Comparison of ENCODE assay signal across 20 mouse cellular contexts in genomic region chr12:69213186-69213777, GRCm38 (mm10). TPM values are rescaled to one million over a fixed set of nuclear protein-coding genes. Genes with fewer than 3 reads are reported as not detected.
A peak's percentile ranks its signal among the peaks of the same experiment; 100 is the strongest.
DNase-seq lines count a peak whose midpoint lies in the region; ATAC-seq and TF ChIP-seq lines count a peak whose summit lies in the region.
"Had no signal": no experiment of that assay in that cellular context is flagged by ENCODE, and none has a peak within 500 bp of the region (broad histone marks: within the 10 kb centered on the region; RNA-seq: fewer than 3 reads in every experiment).

No protein-coding gene starts in this region.

- 0 out of 2 replicates have a peak, but pooled peaks have one; percentile 1 for TF ChIP-seq CTCF in liver, postnatal 0 days (IDR thresholded peaks at IDR 0.05; ENCODE audit: low read depth)
- peak in 1 of 3 experiments; percentile 30; a peak in 2 of 6 replicates for TF ChIP-seq CTCF in MEL (IDR thresholded peaks at IDR 0.05 in 2 of 3, conservative IDR thresholded peaks at IDR 0.05 in 1 of 3; ENCODE audit: control insufficient read depth in 1 of 3, insufficient read depth in 1 of 3, low read depth in 2 of 3, low read length in 3 of 3, poor library complexity in 1 of 3, severe bottlenecking in 1 of 3)

- H3K9ac ChIP-seq in liver, postnatal 0 days (replicated peaks) = no peak overlapping the region
- H3K9ac ChIP-seq in liver, embryonic 12.5 days = no peak overlapping the region
- H3K9ac ChIP-seq in MEL (ENCODE audit: control insufficient read depth, low read depth, low read length, poor library complexity, severe bottlenecking) = no peak overlapping the region
- H3K9ac ChIP-seq: embryonic facial prominence, embryonic 12.5 days; forebrain, embryonic 15.5 days; heart, embryonic 12.5 days; hindbrain, embryonic 15.5 days had no signal

- H3K36me3 ChIP-seq in heart, embryonic 10.5 days = peaks cover 88% of the 10 kb centered on the region
- H3K36me3 ChIP-seq in liver, postnatal 0 days (replicated peaks; ENCODE audit: insufficient read depth, low read length) = peaks cover 41% of the 10 kb centered on the region
- peaks cover 98% of the 10 kb centered on the region for H3K36me3 ChIP-seq in liver, embryonic 12.5 days
- H3K36me3 ChIP-seq in MEL (ENCODE audit: control insufficient read depth in 1 of 2, insufficient read depth in 2 of 2, low read length in 2 of 2) = no peaks in the 10 kb centered on the region; a peak in 2 of 4 replicates
- H3K36me3 ChIP-seq: forebrain, embryonic 15.5 days; hindbrain, embryonic 15.5 days had no signal

- DNase-seq in heart, embryonic 10.5 days (ENCODE audit: low spot score) = peak; percentile 66
- no peak for DNase-seq in heart, adult 18-20 months
- DNase-seq in liver, postnatal 0 days = no peak
- no peak for DNase-seq in MEL (ENCODE audit: low read depth, low spot score)
- DNase-seq: adrenal gland, postnatal 10 days; B cell, adult 2 months; cerebellum, adult 11 months; cerebellum, adult 8-10 months; cerebellum, postnatal 14 days; gastrocnemius, postnatal 10 days; heart, postnatal 36 days; kidney, adult 18-20 months had no signal

- no peak for TF ChIP-seq POLR2A in MEL (IDR thresholded peaks at IDR 0.05; ENCODE audit: control insufficient read depth in 1 of 2, insufficient read depth in 1 of 2, low read depth in 1 of 2, low read length in 2 of 2, poor library complexity in 1 of 2)

- no peaks in the 10 kb centered on the region for H3K9me3 ChIP-seq in heart, embryonic 10.5 days
- H3K9me3 ChIP-seq in liver, postnatal 0 days (ENCODE audit: low read length) = no peaks in the 10 kb centered on the region
- H3K9me3 ChIP-seq in liver, embryonic 12.5 days (replicated peaks) = no peaks in the 10 kb centered on the region
- no peaks in the 10 kb centered on the region for H3K9me3 ChIP-seq in MEL (replicated peaks; ENCODE audit: insufficient read depth, low read length)
- H3K9me3 ChIP-seq: embryonic facial prominence, embryonic 12.5 days; forebrain, embryonic 15.5 days; heart, embryonic 12.5 days; hindbrain, embryonic 15.5 days had no signal

- TF ChIP-seq RAD21 in MEL (IDR thresholded peaks at IDR 0.05; ENCODE audit: low read depth, low read length) = no peak

- 91% methylated on average over 13 of the region's 13 CpGs for WGBS in heart, embryonic 10.5 days
- WGBS in liver, postnatal 0 days (ENCODE audit: insufficient replicate concordance) = 90% methylated on average over 13 of the region's 13 CpGs
- 88% methylated on average over 13 of the region's 13 CpGs for WGBS in liver, embryonic 12.5 days (ENCODE audit: insufficient replicate concordance)

- no peak overlapping the region for H3K4me2 ChIP-seq in liver, postnatal 0 days (ENCODE audit: low read depth, low read length)
- H3K4me2 ChIP-seq in liver, embryonic 12.5 days = no peak overlapping the region
- H3K4me2 ChIP-seq: embryonic facial prominence, embryonic 12.5 days; forebrain, embryonic 15.5 days; heart, embryonic 12.5 days; hindbrain, embryonic 15.5 days had no signal

- H3K4me1 ChIP-seq in heart, embryonic 10.5 days = no peaks in the 10 kb centered on the region
- H3K4me1 ChIP-seq in liver, postnatal 0 days (ENCODE audit: insufficient read depth) = no peaks in the 10 kb centered on the region
- no peaks in the 10 kb centered on the region for H3K4me1 ChIP-seq in liver, embryonic 12.5 days
- H3K4me1 ChIP-seq in MEL (ENCODE audit: control insufficient read depth in 1 of 2, insufficient read depth in 2 of 2, low read length in 2 of 2) = no peaks in the 10 kb centered on the region
- H3K4me1 ChIP-seq: embryonic facial prominence, embryonic 12.5 days; hindbrain, embryonic 15.5 days had no signal

- no peak for TF ChIP-seq EP300 in liver, postnatal 0 days (IDR thresholded peaks at IDR 0.05; ENCODE audit: low read depth)
- TF ChIP-seq EP300 in MEL (IDR thresholded peaks at IDR 0.05; ENCODE audit: low read depth in 1 of 2, low read length in 2 of 2) = no peak

- H3K79me2 ChIP-seq in MEL (ENCODE audit: control insufficient read depth, insufficient read depth, low read length, poor library complexity) = no peaks in the 10 kb centered on the region

- H3K4me3 ChIP-seq in heart, embryonic 10.5 days = no peak overlapping the region
- H3K4me3 ChIP-seq in liver, postnatal 0 days (ENCODE audit: low read depth, low read length) = no peak overlapping the region
- no peak overlapping the region for H3K4me3 ChIP-seq in liver, embryonic 12.5 days
- no peak overlapping the region for H3K4me3 ChIP-seq in MEL (ENCODE audit: control insufficient read depth in 1 of 2, insufficient read depth in 1 of 2, low read depth in 2 of 2, low read length in 2 of 2)
- H3K4me3 ChIP-seq: embryonic facial prominence, embryonic 12.5 days; forebrain, embryonic 15.5 days; heart, embryonic 12.5 days; hindbrain, embryonic 15.5 days had no signal

- no peak for ATAC-seq in liver, postnatal 0 days
- no peak for ATAC-seq in liver, embryonic 12.5 days
- no peak for ATAC-seq in inflammation-experienced regulatory T-cells, adult 6 months
- ATAC-seq: CD4-positive, CD25-positive, alpha-beta regulatory T cell, adult 4 months; forebrain, embryonic 15.5 days had no signal

- no peaks in the 10 kb centered on the region for H3K27me3 ChIP-seq in heart, embryonic 10.5 days (ENCODE audit: insufficient read depth, poor library complexity, severe bottlenecking)
- no peaks in the 10 kb centered on the region for H3K27me3 ChIP-seq in liver, postnatal 0 days (ENCODE audit: insufficient read depth, low read length)
- no peaks in the 10 kb centered on the region for H3K27me3 ChIP-seq in liver, embryonic 12.5 days (replicated peaks)
- H3K27me3 ChIP-seq in MEL (ENCODE audit: control insufficient read depth in 1 of 2, insufficient read depth in 2 of 2, low read length in 2 of 2) = no peaks in the 10 kb centered on the region
- H3K27me3 ChIP-seq: embryonic facial prominence, embryonic 12.5 days; forebrain, embryonic 15.5 days; heart, embryonic 12.5 days; hindbrain, embryonic 15.5 days had no signal

- no peak overlapping the region for H3K27ac ChIP-seq in heart, embryonic 10.5 days
- H3K27ac ChIP-seq in liver, postnatal 0 days (ENCODE audit: low read depth) = no peak overlapping the region
- H3K27ac ChIP-seq in liver, embryonic 12.5 days = no peak overlapping the region
- no peak overlapping the region for H3K27ac ChIP-seq in MEL (ENCODE audit: control insufficient read depth, low read depth, low read length)
- H3K27ac ChIP-seq: embryonic facial prominence, embryonic 12.5 days; forebrain, embryonic 15.5 days; hindbrain, embryonic 15.5 days had no signal

RNA-seq across cellular contexts. Expression of gene Gm49384, which starts 9.2 kb away (rescaled TPM):
- polyA plus RNA-seq in heart, embryonic 10.5 days (2016; fragmentation: Nextera tagmentation; extraction: Ambion mirVana) = 24.3 and 29.5 TPM in 2 replicates
- 1 to 10 TPM; 1.7 to 2.5 TPM for total RNA-seq in heart, adult 18-20 months (2021)
- polyA plus RNA-seq in liver, postnatal 0 days (2015; fragmentation: Nextera tagmentation; extraction: Ambion mirVana) = 8.3 and 9.5 TPM in 2 replicates
- polyA plus RNA-seq in liver, embryonic 12.5 days (2016; fragmentation: Nextera tagmentation; extraction: Ambion mirVana) = 28.6 and 29.3 TPM in 2 replicates
- total RNA-seq in MEL (2012; rRNA removed) = 24.1 and 26.2 TPM in 2 replicates
- polyA plus RNA-seq in MEL (2012; ENCODE audit: insufficient read depth in 1 of 2, insufficient read length in 2 of 2, low read depth in 1 of 2, low replicate concordance in 2 of 2, missing spikeins in 1 of 2) = 10 to 100 TPM in 1 of 2 experiments, not detected in 1; 28.5 TPM
- polyA plus RNA-seq in inflammation-experienced regulatory T-cells, adult 6 months (2017; shearing (Covaris generic)) = 10 to 100 TPM in 1 of 3 experiments, 1 to 10 TPM in 2; 7.9 to 15.2 (median 9.6) TPM
- polyA plus RNA-seq: gonadal fat pad, adult 2 months had no signal

RNA-seq across cellular contexts. Expression of gene Pole2, which starts 14.7 kb away (rescaled TPM):
- 20.9 and 28.7 TPM in 2 replicates for polyA plus RNA-seq in heart, embryonic 10.5 days (2016; fragmentation: Nextera tagmentation; extraction: Ambion mirVana)
- total RNA-seq in heart, adult 18-20 months (2021) = under 1 TPM; 0.37 to 0.49 TPM
- polyA plus RNA-seq in liver, postnatal 0 days (2015; fragmentation: Nextera tagmentation; extraction: Ambion mirVana) = 8.0 and 9.3 TPM in 2 replicates
- polyA plus RNA-seq in liver, embryonic 12.5 days (2016; fragmentation: Nextera tagmentation; extraction: Ambion mirVana) = 31.1 and 31.5 TPM in 2 replicates
- total RNA-seq in MEL (2012; rRNA removed) = 14.1 and 14.4 TPM in 2 replicates
- 10 to 100 TPM; 18.0 to 89.5 TPM for polyA plus RNA-seq in MEL (2012; ENCODE audit: insufficient read depth in 1 of 2, insufficient read length in 2 of 2, low read depth in 1 of 2, low replicate concordance in 2 of 2, missing spikeins in 1 of 2)
- 10 to 100 TPM in 1 of 3 experiments, 1 to 10 TPM in 2; 5.1 to 22.6 (median 7.6) TPM for polyA plus RNA-seq in inflammation-experienced regulatory T-cells, adult 6 months (2017; shearing (Covaris generic))

RNA-seq across cellular contexts. Expression of gene Dnaaf2, which starts 15.1 kb away (rescaled TPM):
- polyA plus RNA-seq in heart, embryonic 10.5 days (2016; fragmentation: Nextera tagmentation; extraction: Ambion mirVana) = 9.3 and 13.0 TPM in 2 replicates
- under 1 TPM; 0.57 to 0.65 TPM for total RNA-seq in heart, adult 18-20 months (2021)
- polyA plus RNA-seq in liver, postnatal 0 days (2015; fragmentation: Nextera tagmentation; extraction: Ambion mirVana) = 2.9 and 3.0 TPM in 2 replicates
- polyA plus RNA-seq in liver, embryonic 12.5 days (2016; fragmentation: Nextera tagmentation; extraction: Ambion mirVana) = 8.9 and 9.2 TPM in 2 replicates
- total RNA-seq in MEL (2012; rRNA removed) = 7.6 and 10.1 TPM in 2 replicates
- 1 to 10 TPM in 1 of 2 experiments, not detected in 1; 5.5 TPM for polyA plus RNA-seq in MEL (2012; ENCODE audit: insufficient read depth in 1 of 2, insufficient read length in 2 of 2, low read depth in 1 of 2, low replicate concordance in 2 of 2, missing spikeins in 1 of 2)
- polyA plus RNA-seq in inflammation-experienced regulatory T-cells, adult 6 months (2017; shearing (Covaris generic)) = 1 to 10 TPM; 4.7 to 5.4 (median 4.7) TPM

RNA-seq across cellular contexts. Expression of gene Gm49383, which starts 16.4 kb away (rescaled TPM):
- polyA plus RNA-seq in heart, embryonic 10.5 days (2016; fragmentation: Nextera tagmentation; extraction: Ambion mirVana) = 27.3 and 35.2 TPM in 2 replicates
- 1 to 10 TPM; 2.8 to 3.1 TPM for total RNA-seq in heart, adult 18-20 months (2021)
- 9.1 and 10.2 TPM in 2 replicates for polyA plus RNA-seq in liver, postnatal 0 days (2015; fragmentation: Nextera tagmentation; extraction: Ambion mirVana)
- 28.5 and 29.0 TPM in 2 replicates for polyA plus RNA-seq in liver, embryonic 12.5 days (2016; fragmentation: Nextera tagmentation; extraction: Ambion mirVana)
- total RNA-seq in MEL (2012; rRNA removed) = 25.2 and 27.5 TPM in 2 replicates
- 10 to 100 TPM in 1 of 2 experiments, not detected in 1; 28.8 TPM for polyA plus RNA-seq in MEL (2012; ENCODE audit: insufficient read depth in 1 of 2, insufficient read length in 2 of 2, low read depth in 1 of 2, low replicate concordance in 2 of 2, missing spikeins in 1 of 2)
- 10 to 100 TPM in 1 of 3 experiments, 1 to 10 TPM in 2; 6.9 to 16.1 (median 8.8) TPM for polyA plus RNA-seq in inflammation-experienced regulatory T-cells, adult 6 months (2017; shearing (Covaris generic))

RNA-seq across cellular contexts. Expression of gene Klhdc1, which starts 27.7 kb away (rescaled TPM):
- 3.5 and 7.3 TPM in 2 replicates for polyA plus RNA-seq in heart, embryonic 10.5 days (2016; fragmentation: Nextera tagmentation; extraction: Ambion mirVana)
- 10 to 100 TPM; 42.1 TPM for total RNA-seq in heart, adult 18-20 months (2021)
- 5.9 and 6.1 TPM in 2 replicates for polyA plus RNA-seq in liver, postnatal 0 days (2015; fragmentation: Nextera tagmentation; extraction: Ambion mirVana)
- 5.0 and 5.4 TPM in 2 replicates for polyA plus RNA-seq in liver, embryonic 12.5 days (2016; fragmentation: Nextera tagmentation; extraction: Ambion mirVana)
- 0.23 and 0.26 TPM in 2 replicates for total RNA-seq in MEL (2012; rRNA removed)
- polyA plus RNA-seq in MEL (2012; ENCODE audit: insufficient read depth in 1 of 2, insufficient read length in 2 of 2, low read depth in 1 of 2, low replicate concordance in 2 of 2, missing spikeins in 1 of 2) = 1 to 10 TPM in 1 of 2 experiments, not detected in 1; 1.1 TPM
- 10 to 100 TPM; 15.4 to 41.1 (median 25.4) TPM for polyA plus RNA-seq in inflammation-experienced regulatory T-cells, adult 6 months (2017; shearing (Covaris generic))
